Mouse (Mus musculus) G1E (cell line): ENCODE data around the gene Nfasc. TPM values are rescaled to one million over a fixed set of nuclear protein-coding genes. Genes with fewer than 3 reads are reported as not detected.
A peak's percentile ranks its signal among the peaks of the same experiment; 100 is the strongest.

Experiments used
- ATAC-seq: 2 replicates; pipeline ENCODE4 v1.8.0; 2016; ENCODE audit warnings: mild to moderate bottlenecking; ENCODE audit not compliant: insufficient number of reproducible peaks, poor library complexity, low FRiP score, severe bottlenecking; ENCODE audit errors: extremely low read depth
- DNase-seq: peaks from one replicate; pipeline ENCODE4 v3.0.0; 2012; ENCODE audit warnings: low spot score
- H3K27me3 ChIP-seq: 2 replicates; pipeline ENCODE4 v1.6.1; 2012; ENCODE audit warnings: mild to moderate bottlenecking, low read length, inconsistent platforms; ENCODE audit not compliant: insufficient read depth
- H3K36me3 ChIP-seq: replicated peaks from 2 replicates; pipeline ENCODE3; 2012; ENCODE audit warnings: mild to moderate bottlenecking, inconsistent platforms
- H3K4me1 ChIP-seq: 2 replicates; pipeline ENCODE4 v1.6.1; 2012; ENCODE audit warnings: low read depth, low read length, inconsistent platforms, mixed read lengths; ENCODE audit not compliant: insufficient read depth
- H3K4me3 ChIP-seq: 2 replicates; pipeline ENCODE4 v1.5.1; 2012; ENCODE audit warnings: low read depth, mild to moderate bottlenecking, inconsistent platforms, low read length, moderate library complexity, mixed read lengths
- H3K9me3 ChIP-seq: replicated peaks from 2 replicates; pipeline ENCODE4 v1.6.1; 2012; ENCODE audit warnings: inconsistent platforms
- CTCF ChIP-seq: IDR thresholded peaks from 2 replicates; pipeline ENCODE4 v1.5.1; 2012; ENCODE audit warnings: low read depth, low read length, inconsistent platforms, mixed read lengths
- GATA1 ChIP-seq: IDR thresholded peaks from 2 replicates; pipeline ENCODE4 v1.6.1; 2012; ENCODE audit warnings: borderline replicate concordance, low read length, inconsistent platforms, mixed read lengths
- GATA2 ChIP-seq: IDR thresholded peaks from 2 replicates; pipeline ENCODE4 v1.6.1; 2012; ENCODE audit warnings: low read depth, low read length, inconsistent platforms, borderline replicate concordance
- POLR2AphosphoS5 ChIP-seq: IDR thresholded peaks from 2 replicates; pipeline ENCODE4 v1.6.1; 2012; ENCODE audit warnings: low read depth, low read length, inconsistent platforms; ENCODE audit not compliant: insufficient replicate concordance
- TAL1 ChIP-seq: conservative IDR thresholded peaks from 2 replicates; pipeline ENCODE4 v1.6.1; 2012; ENCODE audit warnings: low read depth, low read length, inconsistent platforms, mixed read lengths
- polyA plus RNA-seq: library from polyadenylated mRNA; stranded (reverse); fragments of >175 nt; gene quantifications from 2 replicates; pipeline ENCODE4 v1.2.3, GENCODE M21; 2012
- total RNA-seq, 2 experiments: library from RNA; stranded (forward) in 1 of 2; stranded (reverse) in 1 of 2; fragments of 200-1000 nt in 1 of 2; fragments of >200 nt in 1 of 2; fragmentation: Nextera tagmentation in 1 of 2; gene quantifications; 2 replicates each; pipeline ENCODE4 v1.2.3; 2014 to 2017

Gene Nfasc
- total and polyA plus RNA-seq, 3 experiments = 0.22 TPM; not detected in 2

DNA sequence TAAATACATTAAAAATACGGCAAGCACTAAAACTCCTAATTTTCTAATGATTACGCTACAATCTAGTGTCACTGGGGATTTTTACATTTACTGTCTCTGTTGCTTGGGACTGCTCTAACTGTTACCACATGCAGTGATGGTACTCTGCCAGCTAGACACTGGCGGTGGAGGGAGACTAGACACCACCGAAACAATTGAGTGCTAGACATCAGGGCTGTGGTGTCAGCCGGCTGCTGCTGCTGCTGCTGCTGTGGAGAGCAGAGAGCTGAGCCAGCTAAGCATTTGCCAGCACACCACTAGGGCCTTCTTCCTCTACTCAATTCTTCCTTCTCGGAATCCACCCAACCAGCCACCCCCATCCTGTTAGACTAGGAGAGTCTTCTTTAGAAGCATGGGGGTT, 17.8 kb upstream of the Nfasc start:
- no peaks in the 10 kb centered on the region for H3K9me3 ChIP-seq
- H3K36me3 ChIP-seq = no peaks in the 10 kb centered on the region
- H3K27me3 ChIP-seq = 0 out of 2 replicates have a peak, but pooled peaks cover 2% of the 10 kb centered on the region
- no peak for DNase-seq
- no peak overlapping the region for H3K4me3 ChIP-seq
- ATAC-seq = no peak
- H3K4me1 ChIP-seq = no peaks in the 10 kb centered on the region
- TF ChIP-seq CTCF (no peak), GATA1 (no peak), TAL1 (no peak), POLR2AphosphoS5 (no peak), GATA2 (no peak)

GRCm38 (mm10) chr1:132758656-132759370, 17.2 kb upstream of the Nfasc start:
- Histone ChIP-seq H3K27me3 (0 out of 2 replicates have a peak, but pooled peaks cover 2% of the 10 kb centered on the region), H3K4me3 (no peak overlapping the region), H3K9me3 (no peaks in the 10 kb centered on the region), H3K36me3 (no peaks in the 10 kb centered on the region), H3K4me1 (no peaks in the 10 kb centered on the region)
- ATAC-seq (no peak), DNase-seq (peak; percentile 31)
- TF ChIP-seq GATA1 (no peak), POLR2AphosphoS5 (no peak), CTCF (peak; percentile 76), GATA2 (no peak), TAL1 (no peak)

GRCm38 (mm10) chr1:132755211-132755610, 13.6 kb upstream of the Nfasc start:
- ATAC-seq (no peak), DNase-seq (no peak)
- H3K4me1 ChIP-seq = no peaks in the 10 kb centered on the region
- no peak for TF ChIP-seq TAL1
- no peak for TF ChIP-seq CTCF
- no peak for TF ChIP-seq GATA1
- TF ChIP-seq GATA2 = no peak
- no peak for TF ChIP-seq POLR2AphosphoS5
- no peaks in the 10 kb centered on the region for H3K36me3 ChIP-seq
- H3K27me3 ChIP-seq = 0 out of 2 replicates have a peak, but pooled peaks cover 2% of the 10 kb centered on the region
- no peak overlapping the region for H3K4me3 ChIP-seq
- no peaks in the 10 kb centered on the region for H3K9me3 ChIP-seq

- Histone ChIP-seq H3K4me1 (no peaks in the 10 kb centered on the region), H3K4me3 (no peak overlapping the region), H3K9me3 (no peaks in the 10 kb centered on the region), H3K36me3 (no peaks in the 10 kb centered on the region), H3K27me3 (no peaks in the 10 kb centered on the region; the same call in 1 of the 2 replicates)
- TF ChIP-seq TAL1 (no peak), GATA2 (no peak), POLR2AphosphoS5 (no peak), GATA1 (no peak), CTCF (no peak)
- ATAC-seq (no peak), DNase-seq (no peak)
Observed at GRCm38 (mm10) chr1:132749217-132749884, 7.8 kb upstream of the Nfasc start.

- H3K9me3 ChIP-seq = no peaks in the 10 kb centered on the region
- ATAC-seq = no peak
- H3K4me1 ChIP-seq = no peaks in the 10 kb centered on the region
- H3K27me3 ChIP-seq = peaks cover 6% of the 10 kb centered on the region; the same call in 1 of the 2 replicates
- TF ChIP-seq GATA1 = no peak
- TF ChIP-seq TAL1 = no peak
- no peaks in the 10 kb centered on the region for H3K36me3 ChIP-seq
- DNase-seq = no peak
- no peak overlapping the region for H3K4me3 ChIP-seq
Observed at GRCm38 (mm10) chr1:132746302-132746701, 4.7 kb upstream of the Nfasc start.

DNA sequence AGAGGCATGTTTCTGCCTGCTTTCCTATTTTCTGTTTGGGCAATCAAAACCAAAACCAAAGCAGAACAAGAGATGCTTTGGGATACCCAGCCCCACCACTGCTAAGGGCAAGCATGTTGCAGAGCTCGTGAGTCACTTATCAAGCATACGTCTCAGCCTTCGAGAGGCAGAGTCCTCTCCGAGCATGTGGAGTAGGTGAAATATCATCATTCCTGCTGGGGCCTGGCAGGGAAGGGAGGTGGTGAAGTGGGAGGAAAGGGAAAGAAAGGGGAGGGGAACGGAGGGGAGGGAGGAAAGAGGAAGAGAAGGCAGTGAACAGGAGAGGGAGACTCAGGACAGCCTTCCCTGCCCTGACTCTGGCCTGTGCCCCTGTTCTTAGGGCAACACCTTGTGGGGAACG, 4.0 kb upstream of the Nfasc start:
- no peak for ATAC-seq
- no peak for TF ChIP-seq GATA2
- no peak for TF ChIP-seq POLR2AphosphoS5
- TF ChIP-seq TAL1 = no peak
- no peak for TF ChIP-seq GATA1
- TF ChIP-seq CTCF = no peak
- Histone ChIP-seq H3K9me3 (no peaks in the 10 kb centered on the region), H3K27me3 (peaks cover 10% of the 10 kb centered on the region; the same call in 1 of the 2 replicates), H3K36me3 (no peaks in the 10 kb centered on the region), H3K4me3 (no peak overlapping the region), H3K4me1 (no peaks in the 10 kb centered on the region)
- DNase-seq = no peak
